Mouse (Mus musculus) limb, embryonic 10.5 days (tissue): ENCODE results near the gene Gm21818. TPM values are rescaled to one million over a fixed set of nuclear protein-coding genes. Genes with fewer than 3 reads are reported as not detected.
"Not testable (repeated sequence)": the region's sequence is repeated elsewhere in the genome, so short reads cannot be mapped to it uniquely, and the experiment has no call there.

ENCODE experiments used
- DNase-seq: peaks from one replicate; pipeline ENCODE4 v3.0.0-alpha.2; 2017; ENCODE audit warnings: low spot score
- H3K27ac ChIP-seq: fragments of 300-500 bp; sonication (generic); 2 replicates; pipeline ENCODE4 v1.5.1; 2016; ENCODE audit warnings: mild to moderate bottlenecking
- H3K27me3 ChIP-seq: fragments of 300-500 bp; sonication (generic); 2 replicates; pipeline ENCODE4 v1.6.1; 2016; ENCODE audit warnings: low read depth, mild to moderate bottlenecking; ENCODE audit not compliant: poor library complexity, severe bottlenecking
- H3K36me3 ChIP-seq: fragments of 300-500 bp; sonication (generic); 2 replicates; pipeline ENCODE4 v1.6.1; 2016; ENCODE audit warnings: mild to moderate bottlenecking, moderate library complexity
- H3K4me1 ChIP-seq: fragments of 300-500 bp; sonication (generic); 2 replicates; pipeline ENCODE4 v1.6.1; 2016
- H3K4me3 ChIP-seq: fragments of 300-500 bp; sonication (generic); 2 replicates; pipeline ENCODE4 v1.5.1; 2016; ENCODE audit warnings: mild to moderate bottlenecking, moderate library complexity
- H3K9me3 ChIP-seq: fragments of 300-500 bp; sonication (generic); replicated peaks from 2 replicates; pipeline ENCODE4 v1.6.1; 2016; ENCODE audit warnings: mild to moderate bottlenecking
- WGBS: fragments of 180-500 bp; shearing (Covaris S2); methylation state at CpG from one replicate; pipeline ENCODE4 v1.1.7; 2016; 5-methylcytosine and 5-hydroxymethylcytosine counted together
- polyA plus RNA-seq: library from polyadenylated mRNA; unstranded; fragments of >200 nt; fragmentation: Nextera tagmentation; extraction: Ambion mirVana; gene quantifications from 2 replicates; pipeline ENCODE4 v1.2.1, GENCODE M21; 2016

Gm21818 gene
- polyA plus RNA-seq = not detected in 2 replicates

DNA sequence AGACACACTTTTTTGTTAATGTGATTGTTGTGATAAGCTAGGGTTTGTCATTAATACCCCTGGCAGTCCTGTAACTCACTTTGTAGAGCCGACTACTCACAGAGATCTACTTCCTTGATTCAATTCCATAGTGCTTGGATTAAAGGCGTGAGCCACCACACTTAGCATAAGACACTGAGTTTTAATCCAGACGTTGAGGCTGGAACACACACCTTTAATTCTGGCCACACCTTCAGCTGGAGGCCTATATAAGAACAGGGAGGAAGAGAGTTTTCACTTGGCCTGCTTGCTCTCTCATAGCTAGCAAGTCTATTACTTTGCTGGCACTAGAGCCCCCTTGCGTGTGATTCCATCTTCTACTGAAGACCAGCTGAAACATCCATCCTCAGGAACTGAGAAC is at the start of gene Gm21818:
Gene Gm21818, plus strand, starts transcription at position 301 of the 400 bp plus-strand sequence.
- not testable (repeated sequence) for H3K27me3 ChIP-seq, H3K4me3 ChIP-seq, H3K4me1 ChIP-seq, DNase-seq, H3K9me3 ChIP-seq, H3K27ac ChIP-seq, H3K36me3 ChIP-seq
- 81% methylated on average over 4 of the region's 4 CpGs for WGBS

DNA sequence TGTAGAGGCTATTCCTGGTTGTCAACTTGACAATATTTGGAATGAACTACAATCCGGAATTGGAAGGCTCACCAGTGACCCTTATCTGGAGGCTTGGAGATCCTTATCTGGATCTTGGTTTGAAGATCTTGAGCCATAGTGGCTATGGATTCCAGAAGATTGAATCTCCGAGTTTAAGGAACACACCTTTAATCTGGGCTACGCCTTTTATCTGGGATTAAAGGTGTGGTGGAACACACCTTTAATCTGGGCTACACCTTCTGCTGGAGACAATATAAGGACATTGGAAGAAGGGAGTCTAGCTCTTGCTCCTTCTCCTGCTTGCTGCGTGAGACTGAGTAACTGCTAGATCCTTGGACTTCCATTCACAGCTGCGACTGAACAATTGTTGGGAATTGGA is 32.3 kb upstream of the Gm21818 start, which contains the start of gene Gm20767:
Gene Gm20767, plus strand, starts transcription at position 301 of the 400 bp plus-strand sequence.
- WGBS = 90% methylated on average over 2 of the region's 5 CpGs
- DNase-seq, H3K9me3 ChIP-seq, H3K4me3 ChIP-seq, H3K36me3 ChIP-seq, H3K27ac ChIP-seq, H3K27me3 ChIP-seq, H3K4me1 ChIP-seq: not testable (repeated sequence)

DNA sequence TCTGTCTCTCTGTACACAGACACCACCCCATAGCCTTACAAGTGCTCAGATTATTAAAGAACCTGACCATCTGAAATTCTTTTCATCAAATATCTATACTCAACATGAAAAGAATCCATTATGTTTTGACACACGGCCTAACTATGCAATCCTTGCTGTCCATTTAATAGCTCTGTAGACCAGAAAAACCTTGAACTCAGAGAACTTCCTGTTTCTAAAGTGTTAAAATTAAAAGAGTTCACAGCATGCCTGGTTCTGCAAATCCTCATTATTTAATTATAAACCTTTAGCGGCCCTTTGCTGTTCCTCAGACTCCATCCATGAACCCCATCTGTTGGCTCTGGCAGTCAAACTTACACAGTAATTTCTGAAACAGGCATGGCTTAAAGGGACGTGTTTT is 29.9 kb upstream of the Gm21818 start:
- not testable (repeated sequence) for DNase-seq, H3K4me1 ChIP-seq, H3K4me3 ChIP-seq, H3K36me3 ChIP-seq, H3K27me3 ChIP-seq, H3K9me3 ChIP-seq, H3K27ac ChIP-seq
- 86% methylated on average over 2 of the region's 3 CpGs for WGBS

DNA sequence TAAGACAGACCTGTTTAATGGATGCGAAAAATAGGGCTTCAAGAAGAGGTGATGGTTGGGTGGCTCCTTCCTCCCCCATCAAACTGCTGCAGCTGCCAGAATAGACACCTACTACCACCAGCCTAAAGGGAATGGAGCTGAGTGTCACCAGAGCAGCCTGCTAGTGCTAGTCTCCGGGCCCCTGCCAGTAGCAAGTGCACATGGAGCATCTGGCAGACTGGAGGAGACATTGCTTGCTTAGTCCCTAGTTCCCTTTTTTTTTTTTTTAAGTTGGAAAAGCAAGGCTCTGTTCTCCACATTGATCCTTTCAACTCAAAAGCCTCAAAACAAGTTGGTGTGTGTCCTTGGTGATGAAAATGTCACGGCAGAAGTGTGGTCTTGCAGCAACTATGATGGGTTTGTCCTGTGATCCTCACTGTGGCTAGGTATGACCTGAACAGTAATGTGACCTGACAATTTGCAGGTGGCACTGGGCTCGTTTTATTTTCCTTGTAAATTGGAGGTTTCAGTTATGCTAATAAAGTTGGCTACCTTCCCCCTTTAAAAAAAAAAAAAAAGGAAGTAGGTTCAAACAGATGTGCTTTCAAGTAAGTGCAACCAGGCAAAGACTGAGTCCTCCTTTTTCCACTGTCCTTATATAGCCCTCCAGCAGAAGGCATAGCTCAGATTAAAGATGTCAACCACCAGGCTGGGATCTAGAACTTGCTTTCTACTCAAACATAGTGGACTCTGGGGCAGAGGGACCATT is 22.4 kb upstream of the Gm21818 start:
- not testable (repeated sequence) for H3K36me3 ChIP-seq, H3K9me3 ChIP-seq, H3K27me3 ChIP-seq, H3K4me1 ChIP-seq, DNase-seq, H3K4me3 ChIP-seq, H3K27ac ChIP-seq
- 72% methylated on average over 3 of the region's 4 CpGs for WGBS

DNA sequence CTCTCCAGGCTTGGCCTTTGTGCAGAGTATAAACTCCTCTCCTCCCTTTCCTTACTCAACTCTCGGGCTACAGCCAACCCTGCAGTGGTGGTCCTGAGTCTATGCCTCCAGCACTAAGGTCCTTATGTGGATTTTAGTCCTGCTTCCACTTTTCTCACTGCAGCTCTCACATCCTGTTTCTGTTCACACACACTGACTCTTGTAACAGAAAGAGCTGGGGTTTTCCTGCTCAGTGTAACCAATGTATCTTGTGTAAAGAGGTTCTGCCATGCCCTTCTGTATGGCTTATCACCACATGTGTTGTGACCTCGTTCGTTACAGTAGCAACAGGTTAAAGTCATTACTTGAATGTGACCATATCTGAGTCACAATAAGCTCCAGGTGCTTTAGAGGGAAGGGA is 21.6 kb upstream of the Gm21818 start:
- not testable (repeated sequence) for H3K27me3 ChIP-seq, H3K36me3 ChIP-seq, H3K9me3 ChIP-seq, H3K4me3 ChIP-seq, H3K4me1 ChIP-seq, H3K27ac ChIP-seq, DNase-seq
- WGBS = 83% methylated on average over 3 of the region's 3 CpGs

DNA sequence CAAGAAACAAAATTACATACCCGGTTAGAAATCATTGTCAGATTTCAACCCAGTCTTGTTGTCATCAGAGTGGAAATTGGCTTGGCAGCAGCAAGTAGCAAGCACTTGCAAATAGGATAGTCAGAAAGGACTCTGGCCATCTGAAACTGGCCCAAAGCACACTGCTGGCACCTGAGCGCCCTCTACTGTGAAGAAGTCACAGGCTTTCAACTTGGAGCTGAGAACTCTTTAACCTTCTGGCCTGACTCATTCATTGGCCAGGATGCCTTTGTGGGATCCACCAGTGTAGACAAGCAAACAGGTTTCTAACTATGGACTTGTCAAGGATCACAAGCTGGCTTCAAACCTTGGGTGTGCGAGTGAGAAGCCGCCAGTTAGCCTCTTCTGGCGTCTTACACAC is 3.9 kb upstream of the Gm21818 start:
- H3K4me1 ChIP-seq, H3K36me3 ChIP-seq, H3K27ac ChIP-seq, H3K4me3 ChIP-seq, H3K9me3 ChIP-seq, H3K27me3 ChIP-seq, DNase-seq: not testable (repeated sequence)
- 46% methylated on average over 5 of the region's 5 CpGs for whole genome bisulfite sequencing

DNA sequence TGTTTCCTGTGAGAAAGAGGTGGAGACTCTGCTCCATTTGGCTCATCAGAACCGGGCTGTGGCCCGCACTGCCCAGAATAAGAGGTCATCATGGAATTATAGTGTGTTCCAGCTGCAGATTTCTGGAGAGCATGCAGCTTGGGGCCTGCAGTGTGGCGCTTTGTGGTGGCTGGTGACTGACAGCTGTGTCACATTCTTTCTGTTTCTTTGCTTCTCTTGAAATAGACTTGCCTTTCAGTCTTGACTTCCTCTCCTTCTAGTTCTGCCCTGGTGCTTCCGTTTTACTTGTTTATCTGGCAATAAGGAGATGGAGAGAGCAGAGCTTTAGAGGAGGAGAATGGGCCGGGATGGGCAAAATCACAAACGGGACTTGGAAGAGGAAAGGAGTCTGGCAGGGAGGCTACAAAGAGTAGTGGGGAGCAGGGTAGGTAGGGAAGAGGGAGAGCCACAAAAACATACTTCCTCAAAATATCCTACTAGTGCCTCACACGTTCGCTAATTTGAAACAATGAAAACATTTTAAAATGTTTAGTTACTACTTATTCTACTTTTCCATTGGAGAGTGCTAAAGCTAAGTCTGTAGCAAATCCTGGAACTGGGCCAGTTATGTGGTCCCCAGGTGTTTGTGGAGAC is 24.1 kb downstream of the Gm21818 start:
- not testable (repeated sequence) for H3K27me3 ChIP-seq, H3K4me3 ChIP-seq, DNase-seq, H3K27ac ChIP-seq, H3K4me1 ChIP-seq, H3K9me3 ChIP-seq, H3K36me3 ChIP-seq
- 90% methylated on average over 7 of the region's 8 CpGs for WGBS

DNA sequence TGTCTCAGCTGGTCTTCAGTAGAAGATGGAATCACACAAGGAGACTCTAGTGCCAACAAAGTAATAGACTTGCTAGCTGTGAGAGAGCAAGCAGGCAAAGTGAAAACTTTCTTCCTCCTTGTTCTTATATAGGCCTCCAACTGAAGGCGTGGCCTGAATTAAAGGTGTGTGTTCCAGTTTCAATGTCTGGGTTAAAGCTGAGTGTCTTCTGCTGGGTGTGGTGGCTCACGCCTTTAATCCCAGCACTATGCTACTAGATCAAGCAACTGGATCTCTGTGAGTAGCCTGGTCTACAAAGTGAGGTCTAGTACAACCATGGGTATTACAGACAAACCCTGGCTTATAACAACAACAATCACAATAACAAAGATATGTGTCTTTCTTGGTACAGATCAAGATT is 43.6 kb downstream of the Gm21818 start, which contains the start of gene Gm21762:
Gene Gm21762, minus strand, starts transcription at position 101 of the 400 bp plus-strand sequence.
- DNase-seq = not testable (repeated sequence)

DNA sequence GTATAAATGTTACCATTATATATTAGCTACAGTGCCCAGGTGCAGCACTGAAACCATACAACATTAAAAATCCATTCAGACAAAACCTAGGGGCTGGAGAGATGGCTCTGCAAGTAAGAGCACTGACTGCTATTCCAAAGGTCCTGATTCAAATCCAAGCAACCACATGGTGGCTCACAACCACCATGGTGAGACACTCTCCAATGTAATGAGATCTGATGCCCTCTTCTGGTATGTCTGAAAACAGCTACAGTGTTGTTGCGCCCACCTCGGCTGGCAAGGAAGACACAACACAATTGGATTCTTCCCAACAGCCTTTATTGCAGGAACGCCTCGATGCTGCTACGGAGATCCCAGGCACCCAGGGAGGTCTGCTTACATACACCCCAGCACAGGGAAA is 48.7 kb downstream of the Gm21818 start:
- DNase-seq = not testable (repeated sequence)

More for the DNA sequence above, 43.6 kb downstream of the Gm21818 start, which contains the start of gene Gm21762:
- H3K9me3 ChIP-seq, H3K27me3 ChIP-seq, H3K4me3 ChIP-seq, H3K27ac ChIP-seq, H3K4me1 ChIP-seq, H3K36me3 ChIP-seq: not testable (repeated sequence)
- WGBS = no CpG with 5 or more reads among the region's 2 CpGs

DNA sequence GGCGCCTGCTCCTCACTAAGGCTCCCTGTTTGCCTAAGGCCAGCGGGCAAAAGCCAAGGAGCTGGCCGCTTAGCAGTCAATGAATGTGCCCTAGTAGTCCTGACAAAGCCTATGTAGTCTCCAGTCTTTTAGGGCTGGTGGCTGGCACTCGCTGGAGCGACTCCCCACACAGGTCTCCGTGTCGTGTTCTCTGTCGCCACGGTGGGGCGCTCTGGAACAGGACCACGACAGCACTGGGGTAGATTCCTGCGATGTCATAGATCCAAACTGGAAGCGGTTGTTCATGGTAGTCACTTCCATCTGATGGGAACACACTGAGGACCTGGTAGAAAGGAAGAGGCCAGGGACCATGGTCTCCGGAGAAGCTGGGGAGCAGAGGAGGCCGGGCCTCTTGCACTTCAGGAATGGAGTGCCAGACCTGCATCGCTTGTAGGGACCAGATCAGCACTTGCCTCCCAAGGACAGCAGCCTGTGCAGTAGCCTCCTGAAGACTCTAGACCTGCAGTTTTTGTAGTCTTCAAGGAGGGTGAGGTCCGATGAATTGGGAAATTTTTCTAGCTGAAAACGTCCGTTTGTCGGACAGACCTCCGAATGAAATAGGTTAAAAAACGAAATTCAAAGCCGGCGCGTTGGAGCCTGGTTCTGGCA is 50.9 kb downstream of the Gm21818 start:
- not testable (repeated sequence) for H3K27me3 ChIP-seq, H3K4me1 ChIP-seq, H3K27ac ChIP-seq, H3K36me3 ChIP-seq, DNase-seq, H3K4me3 ChIP-seq, H3K9me3 ChIP-seq
- 95% methylated on average over 16 of the region's 25 CpGs for WGBS

More for the DNA sequence above, 48.7 kb downstream of the Gm21818 start:
- not testable (repeated sequence) for H3K27ac ChIP-seq, H3K27me3 ChIP-seq, H3K36me3 ChIP-seq, H3K4me1 ChIP-seq, H3K9me3 ChIP-seq, H3K4me3 ChIP-seq
- WGBS = 89% methylated on average over 5 of the region's 5 CpGs

Other genes with a start within 250 kb of the Gm21818 start
- gene Gm21761, start 243.2 kb upstream of the Gm21818 start, polyA plus RNA-seq = not detected in 2 replicates
- not detected in 2 replicates for gene B020031M17Rik, start 221.6 kb upstream of the Gm21818 start, polyA plus RNA-seq
- gene Gm36079, start 145.4 kb upstream of the Gm21818 start, polyA plus RNA-seq = not detected in 2 replicates
- not detected in 2 replicates for gene Gm21188, start 120.2 kb upstream of the Gm21818 start, polyA plus RNA-seq
- not detected in 2 replicates for gene Gm20767, start 32.2 kb upstream of the Gm21818 start, polyA plus RNA-seq
- not detected in 2 replicates for gene Gm21762, start 43.5 kb downstream of the Gm21818 start, polyA plus RNA-seq
- gene Gm21731, start 66.7 kb downstream of the Gm21818 start, polyA plus RNA-seq = not detected in 2 replicates
- not detected in 2 replicates for gene AF067061, start 90.7 kb downstream of the Gm21818 start, polyA plus RNA-seq
- not detected in 2 replicates for gene BC147527, start 128.0 kb downstream of the Gm21818 start, polyA plus RNA-seq
- not detected in 2 replicates for gene Tcstv3, start 144.4 kb downstream of the Gm21818 start, polyA plus RNA-seq